Mouse (Mus musculus) liver, adult 2 months (tissue): Measurements from ENCODE around the gene Wt1. TPM values are rescaled to one million over a fixed set of nuclear protein-coding genes. Genes with fewer than 3 reads are reported as not detected.

Experiments
- DNase-seq: peaks from one replicate; pipeline ENCODE4 v3.0.0-alpha.2; 2011; ENCODE audit warnings: low read depth, low spot score; ENCODE audit errors: extremely low read depth
- H3K27ac ChIP-seq: fragments of 200-500 bp; replicated peaks from 2 replicates; pipeline ENCODE4 v1.5.1; 2012; ENCODE audit warnings: low read depth, mild to moderate bottlenecking, control low read depth, inconsistent platforms, low read length; ENCODE audit not compliant: insufficient read depth
- H3K27me3 ChIP-seq: fragments of 200-500 bp; 2 replicates; pipeline ENCODE4 v1.6.1; 2012; ENCODE audit warnings: mild to moderate bottlenecking, moderate library complexity, low read length, inconsistent platforms; ENCODE audit not compliant: control insufficient read depth, insufficient read depth
- H3K36me3 ChIP-seq: fragments of 200-500 bp; 2 replicates; pipeline ENCODE4 v1.6.1; 2012; ENCODE audit warnings: low read length, inconsistent platforms; ENCODE audit not compliant: control insufficient read depth, insufficient read depth
- H3K4me1 ChIP-seq: fragments of 200-500 bp; 2 replicates; pipeline ENCODE4 v1.6.1; 2011; ENCODE audit warnings: low read length; ENCODE audit not compliant: control insufficient read depth, insufficient read depth
- H3K4me3 ChIP-seq: fragments of 200-500 bp; 2 replicates; pipeline ENCODE4 v1.5.1; 2011; ENCODE audit warnings: low read depth, mild to moderate bottlenecking, control low read depth, low read length, moderate library complexity; ENCODE audit not compliant: insufficient read depth
- H3K79me2 ChIP-seq: fragments of 200-500 bp; 2 replicates; pipeline ENCODE4 v1.6.1; 2012; ENCODE audit warnings: inconsistent platforms, mild to moderate bottlenecking, low read length, moderate library complexity; ENCODE audit not compliant: control insufficient read depth, insufficient read depth
- H3K9ac ChIP-seq: fragments of 200-500 bp; 2 replicates; pipeline ENCODE4 v1.6.1; 2012; ENCODE audit warnings: low read depth, mild to moderate bottlenecking, control low read depth, inconsistent platforms, low read length
- CTCF ChIP-seq: fragments of 200-500 bp; IDR thresholded peaks from 2 replicates; pipeline ENCODE4 v1.5.1; 2011; ENCODE audit warnings: low read depth, low read length, control low read depth
- POLR2A ChIP-seq: fragments of 200-500 bp; IDR thresholded peaks from 2 replicates; pipeline ENCODE4 v1.6.1; 2011; ENCODE audit warnings: low read length, control low read depth; ENCODE audit not compliant: insufficient read depth; ENCODE audit errors: extremely low read depth
- WGBS: fragments of 180-500 bp; shearing (Covaris S2); methylation state at CpG from one replicate; pipeline ENCODE4 v1.1.7; 2018; 5-methylcytosine and 5-hydroxymethylcytosine counted together
- polyA plus RNA-seq: library from polyadenylated mRNA; depleted of rRNA; stranded (reverse); fragments of >200 nt; gene quantifications from 2 replicates; pipeline ENCODE4 v1.2.3, GENCODE M21; 2012
- total RNA-seq: library from RNA; depleted of rRNA; stranded (reverse); fragments of >200 nt; gene quantifications from 2 replicates; pipeline ENCODE4 v1.2.3, GENCODE M21; 2014

Gene Wt1
- total and polyA plus RNA-seq, 2 experiments = 0.27 to 0.55 TPM

DNA sequence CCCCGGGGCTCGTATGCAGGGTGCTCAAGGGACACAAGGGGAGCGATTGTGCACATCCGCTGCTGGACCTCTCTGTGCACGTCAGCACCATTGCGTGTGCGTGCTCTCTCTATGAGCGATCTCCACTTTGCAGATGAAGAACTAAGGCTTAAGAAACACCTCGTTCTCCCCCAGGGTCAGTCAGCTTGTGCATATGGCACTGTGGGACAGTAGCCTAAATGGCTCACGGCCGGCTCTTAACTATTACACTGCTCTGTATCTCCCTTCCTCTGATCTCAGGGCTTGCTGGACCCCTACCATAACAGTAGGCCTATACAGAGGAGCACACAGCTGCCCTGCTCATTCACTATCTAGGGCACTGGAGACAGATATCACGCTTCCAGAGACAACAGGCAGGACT, 52.5 kb downstream of the Wt1 start:
- Histone ChIP-seq H3K4me3 (no peak overlapping the region), H3K79me2 (no peaks in the 10 kb centered on the region), H3K27me3 (no peaks in the 10 kb centered on the region), H3K4me1 (no peaks in the 10 kb centered on the region), H3K27ac (no peak overlapping the region), H3K36me3 (no peaks in the 10 kb centered on the region), H3K9ac (no peak overlapping the region)
- TF ChIP-seq CTCF (no peak), POLR2A (no peak)
- no peak for DNase-seq
- 87% methylated on average over 12 of the region's 12 CpGs for WGBS

DNA sequence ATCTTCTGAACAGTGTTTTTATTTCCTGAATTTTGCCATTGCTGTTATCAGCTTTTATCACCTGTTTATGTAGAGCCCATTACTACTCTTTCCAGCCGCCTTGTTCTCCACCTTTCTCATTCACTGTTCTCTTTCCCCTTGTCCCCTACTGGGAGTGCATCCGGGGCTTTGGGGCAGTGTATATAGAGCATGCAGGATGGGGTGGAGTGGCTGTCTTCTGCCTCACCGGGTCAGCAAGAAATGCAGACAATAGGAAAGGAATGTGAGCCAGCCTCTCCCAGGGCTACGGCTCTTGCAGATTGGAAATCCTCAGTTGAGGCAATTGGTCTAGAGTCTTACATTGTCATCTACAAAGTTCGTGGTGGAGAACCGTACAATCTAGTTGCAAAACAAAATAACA, 56.2 kb downstream of the Wt1 start:
- no peaks in the 10 kb centered on the region for H3K36me3 ChIP-seq
- no peaks in the 10 kb centered on the region for H3K79me2 ChIP-seq
- WGBS = 46% methylated on average over 6 of the region's 6 CpGs
- no peaks in the 10 kb centered on the region for H3K27me3 ChIP-seq
- H3K4me1 ChIP-seq = no peaks in the 10 kb centered on the region
- DNase-seq = no peak
- H3K9ac ChIP-seq = no peak overlapping the region
- H3K27ac ChIP-seq = no peak overlapping the region
- no peak for TF ChIP-seq POLR2A
- no peak for TF ChIP-seq CTCF
- no peak overlapping the region for H3K4me3 ChIP-seq

DNA sequence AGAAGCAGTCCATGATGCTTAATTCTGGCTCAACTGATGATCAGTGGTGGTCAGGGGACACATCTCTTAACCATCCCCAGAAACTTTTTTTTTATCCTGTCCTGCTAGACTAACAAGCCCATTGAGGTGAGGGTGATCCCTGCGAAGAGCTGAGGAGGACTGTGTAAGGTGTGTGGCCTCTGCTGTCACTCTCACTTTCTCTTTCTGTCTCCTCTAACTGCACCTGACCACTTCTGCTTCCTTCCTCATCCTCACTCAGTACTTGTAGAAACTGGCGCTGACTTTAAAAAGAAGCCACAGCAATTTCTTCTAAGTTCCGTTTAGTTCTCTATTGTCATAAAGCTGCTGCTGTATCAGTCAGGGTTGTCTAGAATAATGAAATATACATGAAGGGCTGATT, 58.8 kb downstream of the Wt1 start:
- H3K27me3 ChIP-seq = no peaks in the 10 kb centered on the region
- H3K4me3 ChIP-seq = no peak overlapping the region
- DNase-seq = no peak
- H3K27ac ChIP-seq = no peak overlapping the region
- H3K36me3 ChIP-seq = no peaks in the 10 kb centered on the region
- TF ChIP-seq CTCF = no peak
- no peak for TF ChIP-seq POLR2A
- H3K4me1 ChIP-seq = no peaks in the 10 kb centered on the region
- no peaks in the 10 kb centered on the region for H3K79me2 ChIP-seq
- H3K9ac ChIP-seq = no peak overlapping the region
- 80% methylated on average over 3 of the region's 3 CpGs for WGBS

DNA sequence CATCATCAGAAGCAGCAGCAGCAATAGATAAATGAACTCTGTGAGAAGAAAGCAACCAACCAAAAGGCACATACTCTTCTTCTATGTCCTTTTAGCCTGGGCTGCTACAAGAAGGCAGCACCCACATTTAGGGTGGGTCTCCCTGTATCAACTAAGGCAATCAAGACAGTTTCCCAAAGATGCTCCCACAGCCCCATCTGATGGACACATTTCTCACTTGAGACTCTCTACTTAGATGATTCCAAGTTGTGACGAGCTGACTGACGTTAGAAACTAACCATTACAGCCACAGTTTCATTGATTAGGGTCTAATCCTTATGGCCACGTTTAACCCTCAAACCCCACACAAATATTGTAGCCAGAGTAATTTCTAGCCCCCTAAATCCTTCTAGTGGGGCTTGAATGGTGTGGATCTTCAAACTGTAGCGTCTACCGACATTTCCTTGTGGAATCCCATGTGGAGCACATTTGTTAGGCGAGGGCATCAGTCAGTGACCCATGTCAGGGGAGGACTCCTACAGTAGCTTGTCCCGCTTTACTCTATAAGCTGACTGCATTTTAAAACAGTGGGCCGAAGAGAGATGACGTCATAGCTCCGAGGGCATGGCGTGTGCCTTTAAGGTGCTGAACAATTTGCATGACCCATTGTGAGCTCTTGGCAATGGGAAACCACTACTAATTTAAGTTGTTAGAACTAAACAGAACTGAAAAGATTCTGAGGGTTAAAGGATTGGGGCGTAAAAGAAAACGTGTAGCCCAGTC, 59.6 kb downstream of the Wt1 start:
- H3K9ac ChIP-seq = no peak overlapping the region

DNA sequence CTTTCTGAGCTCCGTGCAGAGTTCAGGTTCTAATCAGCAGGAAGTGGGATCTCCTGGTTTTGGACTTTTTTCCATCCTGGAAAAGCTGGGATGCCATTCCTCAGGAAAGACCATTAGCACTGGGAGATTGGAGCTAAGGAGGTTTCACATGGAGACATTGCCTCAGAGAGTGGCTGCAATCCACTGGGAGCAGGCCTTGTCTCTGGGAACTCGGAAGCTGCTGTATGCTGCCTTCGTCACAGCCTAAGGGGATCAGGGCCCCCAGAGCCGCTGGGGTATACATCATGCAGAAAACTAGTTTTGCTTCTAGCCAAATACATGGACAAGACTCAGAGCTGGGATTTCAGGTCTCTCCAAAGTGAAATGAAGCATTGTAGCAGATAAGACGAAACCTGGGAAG, 60.3 kb downstream of the Wt1 start:
- no peak for DNase-seq
- Histone ChIP-seq H3K4me3 (no peak overlapping the region), H3K36me3 (no peaks in the 10 kb centered on the region), H3K4me1 (no peaks in the 10 kb centered on the region), H3K27ac (no peak overlapping the region), H3K9ac (no peak overlapping the region), H3K27me3 (no peaks in the 10 kb centered on the region), H3K79me2 (no peaks in the 10 kb centered on the region)
- 89% methylated on average over 5 of the region's 5 CpGs for WGBS
- TF ChIP-seq CTCF = no peak

More for the DNA sequence above, 59.6 kb downstream of the Wt1 start:
- H3K79me2 ChIP-seq = no peaks in the 10 kb centered on the region
- no peak for DNase-seq
- TF ChIP-seq POLR2A (no peak), CTCF (no peak)
- no peaks in the 10 kb centered on the region for H3K4me1 ChIP-seq
- no peak overlapping the region for H3K27ac ChIP-seq
- 79% methylated on average over 13 of the region's 13 CpGs for WGBS
- no peak overlapping the region for H3K4me3 ChIP-seq
- no peaks in the 10 kb centered on the region for H3K27me3 ChIP-seq
- no peaks in the 10 kb centered on the region for H3K36me3 ChIP-seq

DNA sequence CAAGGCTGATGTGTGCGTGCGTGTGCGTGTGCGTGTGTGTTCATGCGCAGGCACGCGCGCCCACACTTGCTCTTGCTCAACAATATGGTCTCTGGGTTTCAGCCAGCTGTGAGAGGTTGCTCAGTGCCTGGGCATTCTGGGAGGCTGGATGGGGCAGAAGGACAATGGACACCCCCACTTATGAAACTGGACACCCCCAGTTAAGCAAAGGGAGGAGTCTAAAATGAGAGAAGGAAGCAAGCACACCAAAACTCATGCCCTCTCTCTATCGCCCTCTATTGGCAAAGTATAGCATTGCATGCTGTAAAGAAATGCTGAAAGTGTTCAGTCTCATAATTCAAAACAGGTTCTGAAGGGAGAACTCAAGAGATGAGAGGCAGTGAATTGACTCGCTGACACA, 61.9 kb downstream of the Wt1 start:
- WGBS = 69% methylated on average over 10 of the region's 10 CpGs

More for the DNA sequence above, 61.9 kb downstream of the Wt1 start:
- DNase-seq = peak; percentile 22
- Histone ChIP-seq H3K4me1 (no peaks in the 10 kb centered on the region), H3K27me3 (no peaks in the 10 kb centered on the region), H3K27ac (no peak overlapping the region), H3K36me3 (no peaks in the 10 kb centered on the region), H3K9ac (no peak overlapping the region), H3K79me2 (no peaks in the 10 kb centered on the region), H3K4me3 (no peak overlapping the region)
- TF ChIP-seq POLR2A (no peak), CTCF (peak; percentile 28; the same call in 1 of the 2 replicates)
